Mouse (Mus musculus): ENCODE measurements around the gene Zfp750. TPM values are rescaled to one million over a fixed set of nuclear protein-coding genes. Genes with fewer than 3 reads are reported as not detected.

Gene Zfp750
- polyA plus RNA-seq, 1 experiment from 2014 or later, result 0.55 TPM

DNA sequence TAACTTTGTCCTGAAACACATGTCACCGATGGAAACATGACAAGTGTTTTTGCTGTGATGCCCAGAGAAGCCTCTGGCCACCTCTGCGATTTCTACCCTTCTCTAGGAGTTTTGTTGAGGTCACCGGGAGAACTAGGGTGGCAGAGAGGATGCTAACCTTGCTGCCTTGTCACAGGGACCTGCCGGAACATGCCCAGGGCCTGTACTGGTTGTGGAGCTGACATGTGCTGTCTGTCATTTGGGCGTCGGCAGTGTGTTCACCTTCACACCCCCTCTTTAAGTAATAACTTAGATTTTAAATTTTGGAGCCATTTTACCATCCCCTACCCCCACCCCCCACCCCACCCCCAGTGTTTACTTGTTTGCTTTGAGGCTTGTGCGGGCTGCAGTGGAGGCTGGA is 570 bp upstream of the Zfp750 start:
- no peak overlapping the region for H3K9ac ChIP-seq (ENCODE audit: low read length)
- no peak overlapping the region for H3K4me2 ChIP-seq (ENCODE audit: low read depth, low read length)
- H3K27me3 ChIP-seq (ENCODE audit: control insufficient read depth, insufficient read depth, low read length), result no peaks in the 10 kb centered on the region
- H3K9me3 ChIP-seq (replicated peaks; ENCODE audit: control insufficient read depth, low read length), result no peaks in the 10 kb centered on the region
- 82% methylated on average over 7 of the region's 7 CpGs for WGBS
- H3K4me1 ChIP-seq (ENCODE audit: control insufficient read depth, insufficient read depth, low read length), result 0 out of 2 replicates have a peak, but pooled peaks cover 9% of the 10 kb centered on the region
- ATAC-seq (replicated peaks; ENCODE audit: extremely low read depth, insufficient read depth, low FRiP score), result no peak
- H3K4me3 ChIP-seq (ENCODE audit: low read length), result no peak overlapping the region
- H3K36me3 ChIP-seq (ENCODE audit: control insufficient read depth, insufficient read depth), result no peaks in the 10 kb centered on the region
- no peak overlapping the region for H3K27ac ChIP-seq (ENCODE audit: low read length)

DNA sequence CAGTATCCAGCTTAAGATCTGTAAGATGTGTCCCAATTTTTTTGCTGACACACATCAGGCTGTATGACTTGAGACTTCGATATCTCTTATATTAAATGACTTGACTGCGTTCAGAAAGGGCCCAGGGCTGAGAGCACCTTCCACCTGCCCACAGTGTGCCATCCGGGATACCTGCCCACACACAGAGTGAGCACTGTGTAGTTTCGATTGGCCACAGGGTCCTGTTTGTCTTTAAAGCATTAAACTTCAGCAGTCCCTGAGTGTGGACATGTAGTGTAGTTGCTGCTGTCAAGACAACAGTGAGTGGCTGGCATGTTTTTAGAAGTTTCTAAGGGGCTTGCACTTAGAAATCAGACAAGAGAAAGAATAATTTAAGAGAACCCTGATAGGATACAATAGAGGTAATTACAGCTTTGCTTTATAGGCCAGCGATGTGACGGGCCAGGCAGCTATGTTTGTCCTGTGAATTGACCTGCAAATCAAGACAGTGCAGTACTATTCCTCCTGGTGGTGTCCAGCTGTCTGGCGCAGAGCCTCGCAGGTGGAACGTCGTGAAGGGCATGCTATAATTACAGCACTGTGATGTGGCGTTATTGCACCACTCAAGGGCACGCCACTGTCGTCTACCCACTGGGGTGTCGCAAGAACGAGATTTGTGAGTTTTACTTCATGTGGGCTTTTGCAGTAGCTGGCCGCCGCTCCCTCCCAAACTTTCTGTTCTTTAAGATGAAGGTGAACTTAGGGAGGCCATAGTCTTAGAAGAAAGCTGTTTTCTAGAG is 1.3 kb downstream of the Zfp750 start:
- Histone ChIP-seq H3K4me2 (ENCODE audit: low read depth, low read length) (peak overlapping the region; percentile 7; the same call in 1 of the 2 replicates), H3K4me1 (ENCODE audit: control insufficient read depth, insufficient read depth, low read length) (0 out of 2 replicates have a peak, but pooled peaks cover 9% of the 10 kb centered on the region), H3K36me3 (ENCODE audit: control insufficient read depth, insufficient read depth) (no peaks in the 10 kb centered on the region), H3K4me3 (ENCODE audit: low read length) (no peak overlapping the region), H3K27me3 (ENCODE audit: control insufficient read depth, insufficient read depth, low read length) (no peaks in the 10 kb centered on the region), H3K9me3 (replicated peaks; ENCODE audit: control insufficient read depth, low read length) (no peaks in the 10 kb centered on the region), H3K27ac (ENCODE audit: low read length) (no peak overlapping the region), H3K9ac (ENCODE audit: low read length) (no peak overlapping the region)
- ATAC-seq (replicated peaks; ENCODE audit: extremely low read depth, insufficient read depth, low FRiP score), result peak; percentile 60; the same call in 1 of the 2 replicates
- WGBS, result 60% methylated on average over 17 of the region's 17 CpGs

- no peaks in the 10 kb centered on the region for H3K9me3 ChIP-seq (replicated peaks; ENCODE audit: control insufficient read depth, low read length)
- WGBS, result 88% methylated on average over 3 of the region's 3 CpGs
- ATAC-seq (replicated peaks; ENCODE audit: extremely low read depth, insufficient read depth, low FRiP score), result no peak
- 0 out of 2 replicates have a peak, but pooled peaks cover 9% of the 10 kb centered on the region for H3K4me1 ChIP-seq (ENCODE audit: control insufficient read depth, insufficient read depth, low read length)
- no peak overlapping the region for H3K9ac ChIP-seq (ENCODE audit: low read length)
- no peaks in the 10 kb centered on the region for H3K36me3 ChIP-seq (ENCODE audit: control insufficient read depth, insufficient read depth)
- H3K4me3 ChIP-seq (ENCODE audit: low read length), result no peak overlapping the region
- no peak overlapping the region for H3K4me2 ChIP-seq (ENCODE audit: low read depth, low read length)
- H3K27ac ChIP-seq (ENCODE audit: low read length), result no peak overlapping the region
- H3K27me3 ChIP-seq (ENCODE audit: control insufficient read depth, insufficient read depth, low read length), result no peaks in the 10 kb centered on the region
These were observed 2.2 kb downstream of the Zfp750 start for GRCm38 (mm10) chr11:121516906-121517305.

DNA sequence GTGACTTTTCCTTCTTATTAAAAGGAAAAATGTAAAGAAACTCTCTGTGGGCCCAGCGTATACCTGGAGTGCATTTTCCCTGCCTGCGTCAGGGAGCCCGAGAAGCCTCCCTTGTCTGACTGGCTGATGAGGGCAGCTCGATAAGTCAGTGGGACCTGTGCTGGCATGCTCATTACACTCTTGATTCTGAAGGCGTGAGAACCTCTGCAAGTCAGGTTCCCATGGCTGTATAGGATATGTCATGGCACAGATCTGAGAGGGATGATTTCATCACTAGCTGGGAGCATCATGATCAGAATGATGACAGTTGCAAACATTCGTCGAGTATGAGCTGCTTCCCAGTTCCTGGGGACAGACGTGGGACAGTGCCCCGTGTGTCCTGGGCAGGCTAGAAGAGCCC is 3.1 kb downstream of the Zfp750 start:
- Histone ChIP-seq H3K27ac (ENCODE audit: low read length) (no peak overlapping the region), H3K4me2 (ENCODE audit: low read depth, low read length) (no peak overlapping the region), H3K4me3 (ENCODE audit: low read length) (no peak overlapping the region), H3K4me1 (ENCODE audit: control insufficient read depth, insufficient read depth, low read length) (0 out of 2 replicates have a peak, but pooled peaks cover 9% of the 10 kb centered on the region), H3K9me3 (replicated peaks; ENCODE audit: control insufficient read depth, low read length) (no peaks in the 10 kb centered on the region), H3K9ac (ENCODE audit: low read length) (no peak overlapping the region), H3K27me3 (ENCODE audit: control insufficient read depth, insufficient read depth, low read length) (no peaks in the 10 kb centered on the region), H3K36me3 (ENCODE audit: control insufficient read depth, insufficient read depth) (no peaks in the 10 kb centered on the region)
- ATAC-seq (replicated peaks; ENCODE audit: extremely low read depth, insufficient read depth, low FRiP score), result no peak
- WGBS, result 85% methylated on average over 9 of the region's 9 CpGs

GRCm38 (mm10) chr11:121512896-121513572 is 6.1 kb downstream of the Zfp750 start:
- Histone ChIP-seq H3K4me2 (ENCODE audit: low read depth, low read length) (no peak overlapping the region), H3K4me1 (ENCODE audit: control insufficient read depth, insufficient read depth, low read length) (0 out of 2 replicates have a peak, but pooled peaks cover 4% of the 10 kb centered on the region), H3K9me3 (replicated peaks; ENCODE audit: control insufficient read depth, low read length) (no peaks in the 10 kb centered on the region), H3K27ac (ENCODE audit: low read length) (no peak overlapping the region), H3K9ac (ENCODE audit: low read length) (no peak overlapping the region), H3K27me3 (ENCODE audit: control insufficient read depth, insufficient read depth, low read length) (no peaks in the 10 kb centered on the region), H3K36me3 (ENCODE audit: control insufficient read depth, insufficient read depth) (no peaks in the 10 kb centered on the region), H3K4me3 (ENCODE audit: low read length) (no peak overlapping the region)
- ATAC-seq (replicated peaks; ENCODE audit: extremely low read depth, insufficient read depth, low FRiP score), result no peak
- 88% methylated on average over 8 of the region's 8 CpGs for WGBS

DNA sequence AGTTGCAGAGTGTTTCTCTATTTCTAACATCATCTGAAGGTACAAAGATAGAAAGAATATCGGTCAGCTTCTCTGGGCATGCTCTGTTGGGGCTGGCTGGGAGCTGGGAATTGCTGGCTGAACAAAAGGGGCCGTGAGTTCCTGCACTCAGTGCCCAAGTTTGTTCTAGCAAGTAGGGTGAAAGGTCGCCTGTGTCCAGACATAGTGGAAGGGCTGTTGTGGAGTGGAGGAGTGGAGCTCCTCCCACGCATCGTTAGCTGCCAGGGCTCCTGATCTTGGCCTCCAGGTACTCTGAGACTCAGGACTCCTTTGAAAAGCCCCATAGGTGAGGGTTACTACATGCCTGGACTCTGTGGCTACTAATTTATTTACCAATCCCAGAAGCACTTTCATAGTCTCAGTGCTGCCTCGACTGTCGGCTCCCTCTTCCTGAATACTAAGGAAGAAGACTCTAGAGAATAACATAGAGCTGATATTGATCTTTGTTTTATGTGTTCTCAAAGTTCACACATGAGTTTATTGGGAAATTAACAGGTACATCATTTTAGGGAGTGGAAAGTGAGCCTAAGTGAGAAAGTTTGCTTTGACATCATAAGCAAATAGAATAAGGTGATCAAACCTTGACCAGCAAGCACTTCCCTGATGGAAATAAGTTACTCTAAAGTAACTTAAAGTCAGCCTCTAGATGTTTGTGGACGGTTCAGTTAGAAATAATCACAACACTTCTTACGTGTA is 8.5 kb downstream of the Zfp750 start:
- no peak overlapping the region for H3K4me2 ChIP-seq (ENCODE audit: low read depth, low read length)

DNA sequence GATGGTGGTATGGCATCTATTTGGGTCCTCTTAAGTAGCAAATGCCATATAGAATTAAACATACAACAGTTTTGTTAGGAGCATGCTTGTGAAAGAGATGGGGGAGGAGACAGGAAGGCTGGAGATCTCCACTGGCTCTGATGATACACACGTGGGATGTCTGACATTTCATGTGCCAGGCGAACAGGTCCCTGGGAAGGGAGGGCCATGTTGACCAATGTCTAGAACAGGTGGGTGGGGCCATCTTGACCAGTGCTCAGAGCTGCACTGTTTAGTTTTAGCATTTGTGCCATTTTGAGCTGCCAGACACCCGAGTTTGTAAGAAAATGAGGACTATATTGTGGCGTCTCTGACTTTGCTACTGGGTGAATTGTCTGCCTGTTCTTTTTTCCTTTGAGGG is 10.7 kb downstream of the Zfp750 start:
- Histone ChIP-seq H3K27me3 (ENCODE audit: control insufficient read depth, insufficient read depth, low read length) (no peaks in the 10 kb centered on the region), H3K9me3 (replicated peaks; ENCODE audit: control insufficient read depth, low read length) (no peaks in the 10 kb centered on the region), H3K9ac (ENCODE audit: low read length) (no peak overlapping the region), H3K36me3 (ENCODE audit: control insufficient read depth, insufficient read depth) (peaks cover 7% of the 10 kb centered on the region; the same call in 1 of the 2 replicates), H3K4me3 (ENCODE audit: low read length) (no peak overlapping the region), H3K4me2 (ENCODE audit: low read depth, low read length) (no peak overlapping the region), H3K27ac (ENCODE audit: low read length) (no peak overlapping the region), H3K4me1 (ENCODE audit: control insufficient read depth, insufficient read depth, low read length) (no peaks in the 10 kb centered on the region)
- no peak for ATAC-seq (replicated peaks; ENCODE audit: extremely low read depth, insufficient read depth, low FRiP score)
- 78% methylated on average over 4 of the region's 4 CpGs for WGBS

More for the DNA sequence above, 8.5 kb downstream of the Zfp750 start:
- 69% methylated on average over 9 of the region's 9 CpGs for whole genome bisulfite sequencing
- Histone ChIP-seq H3K9me3 (replicated peaks; ENCODE audit: control insufficient read depth, low read length) (no peaks in the 10 kb centered on the region), H3K4me3 (ENCODE audit: low read length) (no peak overlapping the region), H3K9ac (ENCODE audit: low read length) (no peak overlapping the region), H3K4me1 (ENCODE audit: control insufficient read depth, insufficient read depth, low read length) (no peaks in the 10 kb centered on the region), H3K27ac (ENCODE audit: low read length) (no peak overlapping the region), H3K36me3 (ENCODE audit: control insufficient read depth, insufficient read depth) (no peaks in the 10 kb centered on the region), H3K27me3 (ENCODE audit: control insufficient read depth, insufficient read depth, low read length) (no peaks in the 10 kb centered on the region)
- ATAC-seq (replicated peaks; ENCODE audit: extremely low read depth, insufficient read depth, low FRiP score), result no peak

DNA sequence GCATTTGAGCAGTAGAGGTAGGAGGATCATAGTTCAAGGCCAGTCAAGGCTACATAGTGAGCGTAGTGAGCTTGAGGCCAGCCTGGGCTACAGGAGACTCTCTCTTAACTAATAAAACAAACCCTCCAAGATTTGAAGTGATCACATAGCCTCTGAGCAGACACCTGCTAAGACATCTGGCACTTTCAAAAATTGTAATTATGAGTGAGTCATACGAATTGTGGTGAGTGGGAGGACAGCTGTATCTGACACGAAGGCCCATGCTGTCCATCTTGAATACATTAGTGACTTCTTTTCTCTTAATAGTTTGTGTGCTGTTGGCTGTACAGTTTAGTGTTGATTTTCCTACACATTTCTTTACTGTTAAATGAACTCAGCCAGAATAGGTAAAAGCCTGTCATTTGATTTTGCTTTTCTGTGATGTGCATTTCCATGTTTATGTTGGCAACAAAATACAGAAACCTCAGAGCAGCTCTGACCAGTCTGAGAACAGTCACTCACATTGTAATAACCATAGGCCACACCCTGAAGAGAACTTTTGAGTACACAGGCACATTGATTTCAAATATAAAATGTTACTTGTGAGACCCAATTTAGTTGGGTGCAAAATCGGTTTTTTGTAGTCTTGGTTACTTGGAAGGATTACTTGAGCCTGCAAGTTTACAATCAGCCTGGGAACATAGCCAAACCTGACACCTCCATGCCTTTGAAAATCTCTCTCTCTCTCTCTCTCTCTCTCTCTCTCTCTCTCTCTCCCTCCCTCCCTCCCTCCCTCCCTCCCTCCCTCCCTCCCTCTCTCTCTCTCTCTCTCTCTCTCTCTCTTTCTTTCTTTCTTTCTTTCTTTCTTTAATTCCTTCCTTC is 16.9 kb downstream of the Zfp750 start:
- WGBS, result 62% methylated on average over 4 of the region's 4 CpGs
- Histone ChIP-seq H3K4me2 (ENCODE audit: low read depth, low read length) (no peak overlapping the region), H3K9ac (ENCODE audit: low read length) (no peak overlapping the region), H3K9me3 (replicated peaks; ENCODE audit: control insufficient read depth, low read length) (no peaks in the 10 kb centered on the region), H3K4me1 (ENCODE audit: control insufficient read depth, insufficient read depth, low read length) (peaks cover 4% of the 10 kb centered on the region), H3K36me3 (ENCODE audit: control insufficient read depth, insufficient read depth) (peaks cover 11% of the 10 kb centered on the region), H3K4me3 (ENCODE audit: low read length) (no peak overlapping the region), H3K27ac (ENCODE audit: low read length) (no peak overlapping the region), H3K27me3 (ENCODE audit: control insufficient read depth, insufficient read depth, low read length) (no peaks in the 10 kb centered on the region)
- no peak for ATAC-seq (replicated peaks; ENCODE audit: extremely low read depth, insufficient read depth, low FRiP score)
